Mouse (Mus musculus): ENCODE results near the gene Dna2.

Gene Dna2

GRCm38 (mm10) chr10:62980039-62980954, 33.5 kb downstream of the Dna2 start, which contains the start of gene Rufy2:
Gene Rufy2, plus strand, starts transcription at chr10:62980223.
- peak; percentile 87 to 91 for DNase-seq (ENCODE audit: low spot score in 2 of 2)

- no peak for DNase-seq (ENCODE audit: low spot score in 2 of 2)
Measured at GRCm38 (mm10) chr10:62984072-62984471, 37.2 kb downstream of the Dna2 start.

GRCm38 (mm10) chr10:62984495-62984894, 37.7 kb downstream of the Dna2 start:
- DNase-seq (ENCODE audit: low spot score in 2 of 2) = no peak

DNA sequence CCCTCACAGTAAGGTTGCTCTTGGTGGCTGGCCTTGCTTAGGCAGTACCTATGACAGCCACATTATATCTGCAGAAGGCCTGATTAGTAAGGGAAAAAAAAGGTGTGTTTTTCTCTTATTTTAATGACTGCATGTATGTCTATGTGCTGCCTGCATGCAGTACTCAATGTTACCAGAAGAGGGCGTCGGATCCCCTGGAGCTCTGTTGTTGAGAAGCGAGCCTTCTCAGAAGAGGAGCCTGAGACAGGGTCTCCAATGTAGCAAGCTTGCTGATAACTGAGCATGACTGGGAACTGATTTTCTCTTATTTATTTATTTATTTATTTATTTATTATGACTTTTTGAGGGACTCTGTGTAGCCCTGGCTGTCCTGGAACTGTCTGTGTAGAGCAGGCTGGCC, 40.5 kb downstream of the Dna2 start:
- DNase-seq (ENCODE audit: low spot score in 2 of 2) = no peak

- no peak for DNase-seq (ENCODE audit: low spot score in 2 of 2)
Measured at GRCm38 (mm10) chr10:62990636-62991035, 43.8 kb downstream of the Dna2 start.

GRCm38 (mm10) chr10:62993991-62994390, 47.2 kb downstream of the Dna2 start:
- no peak for DNase-seq (ENCODE audit: low spot score in 2 of 2)

- DNase-seq (ENCODE audit: low spot score in 2 of 2) = no peak
Measured at GRCm38 (mm10) chr10:63000584-63000983, 53.8 kb downstream of the Dna2 start.

GRCm38 (mm10) chr10:63003252-63003651, 56.4 kb downstream of the Dna2 start:
- DNase-seq (ENCODE audit: low spot score in 2 of 2) = no peak

- DNase-seq (ENCODE audit: low spot score in 2 of 2) = no peak
Measured at GRCm38 (mm10) chr10:63004556-63004955, 57.7 kb downstream of the Dna2 start.

- no peak for DNase-seq (ENCODE audit: low spot score in 2 of 2)
Measured at GRCm38 (mm10) chr10:63008193-63008592, 61.4 kb downstream of the Dna2 start.

DNA sequence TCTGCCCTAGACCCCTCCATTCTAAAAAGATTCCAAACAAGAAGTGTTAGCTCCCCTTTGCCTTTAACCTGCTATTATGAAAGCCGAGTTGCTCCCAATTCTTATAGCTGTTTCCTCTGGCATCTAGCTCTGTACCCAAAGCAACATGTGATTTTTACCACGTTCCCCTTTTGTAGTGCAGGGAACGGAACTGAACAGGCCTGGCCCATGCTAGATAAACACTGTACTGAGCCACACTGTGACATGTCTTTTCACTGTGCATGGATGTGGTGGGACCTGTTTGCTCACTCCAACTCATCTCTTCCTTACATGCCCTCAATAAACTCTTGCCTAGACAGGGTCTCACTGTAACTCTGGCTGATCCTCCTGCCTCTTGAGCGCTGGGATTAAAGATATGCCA, 63.4 kb downstream of the Dna2 start:
- DNase-seq (ENCODE audit: low spot score in 2 of 2) = no peak

DNA sequence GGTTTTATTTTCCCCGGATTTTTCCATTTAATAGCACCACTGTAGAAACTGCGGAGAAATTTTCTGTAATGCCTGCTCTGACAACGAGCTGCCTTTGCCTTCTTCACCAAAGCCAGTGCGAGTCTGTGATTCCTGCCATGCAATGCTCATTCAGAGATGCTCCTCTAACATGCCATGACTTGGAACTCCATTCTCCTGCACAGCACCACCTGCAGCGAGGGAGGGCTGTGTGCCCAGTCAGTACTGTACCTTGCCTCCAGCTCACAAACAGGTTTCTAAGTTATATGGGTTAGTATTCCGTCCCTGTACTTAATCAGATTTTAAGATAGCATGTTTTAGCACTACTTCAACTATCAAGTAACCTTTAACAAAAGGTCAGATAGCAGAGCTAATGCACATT, 64.7 kb downstream of the Dna2 start:
- DNase-seq (ENCODE audit: low spot score in 2 of 2) = no peak

DNA sequence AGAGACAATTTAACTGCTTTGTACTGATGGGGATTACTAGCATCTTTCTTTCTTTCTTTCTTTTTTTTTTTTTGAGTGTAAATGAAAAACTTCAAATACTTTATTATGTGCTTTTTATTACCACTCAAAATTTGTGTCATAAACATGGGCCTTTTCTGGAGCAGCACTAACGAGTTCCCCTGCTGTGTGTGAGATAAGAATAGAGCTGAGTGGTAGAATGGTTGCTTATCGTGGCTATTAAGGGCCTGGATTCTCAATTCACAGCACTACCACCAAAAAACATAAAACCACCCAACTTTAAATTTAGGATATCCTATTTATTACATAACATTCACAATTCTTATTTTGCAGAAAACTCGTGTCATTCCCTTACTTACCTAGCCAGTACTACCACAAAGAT, 66.7 kb downstream of the Dna2 start:
- no peak for DNase-seq (ENCODE audit: low spot score in 2 of 2)

- no peak for DNase-seq (ENCODE audit: low spot score in 2 of 2)
Measured at GRCm38 (mm10) chr10:63014168-63014567, 67.3 kb downstream of the Dna2 start.

GRCm38 (mm10) chr10:63019304-63019703, 72.5 kb downstream of the Dna2 start:
- no peak for DNase-seq (ENCODE audit: low spot score in 2 of 2)

DNA sequence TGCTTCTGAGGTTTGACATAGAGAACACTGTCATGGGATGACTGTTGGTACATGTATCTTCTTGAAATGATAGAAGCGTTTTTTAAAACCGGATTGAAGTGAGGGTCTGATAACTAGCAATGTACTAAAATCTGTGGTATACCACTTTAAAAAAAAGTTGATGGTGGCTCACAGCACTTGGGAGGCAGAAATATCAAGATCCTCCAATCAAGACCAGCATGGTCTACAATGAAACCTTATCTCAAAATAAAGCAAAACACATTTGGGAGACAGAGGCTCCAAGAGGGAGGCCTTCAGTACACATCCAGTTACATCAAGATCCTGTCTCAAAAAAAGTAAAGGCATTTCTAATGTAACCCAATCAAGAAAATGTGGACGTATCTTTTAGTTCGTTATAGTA, 74.9 kb downstream of the Dna2 start:
- no peak for DNase-seq (ENCODE audit: low spot score in 2 of 2)

GRCm38 (mm10) chr10:63022541-63023120, 75.8 kb downstream of the Dna2 start:
- DNase-seq (ENCODE audit: low spot score in 2 of 2) = no peak

DNA sequence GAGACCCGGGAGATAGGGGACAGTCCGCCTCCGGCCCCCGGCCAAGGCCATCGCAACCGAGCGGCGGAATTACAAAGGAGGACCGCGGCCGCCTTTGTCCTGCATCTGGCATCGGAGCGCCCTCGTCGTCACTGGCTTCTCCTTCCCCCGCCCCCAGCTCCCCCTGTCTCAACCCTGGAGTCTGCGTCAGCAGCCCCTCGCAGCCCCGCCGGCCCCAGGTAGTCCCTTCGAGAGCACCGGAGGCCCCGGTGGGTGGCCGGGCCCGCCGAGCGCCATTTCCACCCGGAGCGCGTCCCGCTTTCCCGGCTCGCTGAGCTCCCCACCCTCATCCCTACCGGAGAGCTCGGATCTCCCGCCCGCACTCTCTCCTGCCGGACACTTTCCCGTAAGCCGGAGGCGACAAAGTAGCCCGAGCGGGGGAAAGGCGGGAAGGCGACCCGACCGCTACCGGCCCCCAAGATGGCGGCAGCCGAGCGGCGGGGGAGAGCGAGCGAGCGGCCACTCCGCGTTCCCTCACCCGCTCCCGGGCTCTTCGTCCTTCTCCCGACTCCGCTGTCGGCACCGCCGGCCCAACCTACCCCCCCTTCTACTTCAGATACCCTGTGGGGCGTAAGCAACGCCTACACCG, 76.4 kb downstream of the Dna2 start:
- peak; percentile 52 to 56 for DNase-seq (ENCODE audit: low spot score in 2 of 2)

All from right cerebral cortex, adult 2 months (tissue).